Mouse (Mus musculus) effector memory CD4-positive, alpha-beta T cell, adult 7 months (primary cell): ENCODE results near the gene Agpat4. TPM values are rescaled to one million over a fixed set of nuclear protein-coding genes. Genes with fewer than 3 reads are reported as not detected.

Experiments used
- polyA plus RNA-seq: library from polyadenylated mRNA; unstranded; fragments of 100-300 nt; shearing (Covaris generic); gene quantifications from one replicate; pipeline ENCODE4 v1.2.1, GENCODE M21; 2017

Agpat4 gene
- 18.1 TPM for polyA plus RNA-seq

DNA sequence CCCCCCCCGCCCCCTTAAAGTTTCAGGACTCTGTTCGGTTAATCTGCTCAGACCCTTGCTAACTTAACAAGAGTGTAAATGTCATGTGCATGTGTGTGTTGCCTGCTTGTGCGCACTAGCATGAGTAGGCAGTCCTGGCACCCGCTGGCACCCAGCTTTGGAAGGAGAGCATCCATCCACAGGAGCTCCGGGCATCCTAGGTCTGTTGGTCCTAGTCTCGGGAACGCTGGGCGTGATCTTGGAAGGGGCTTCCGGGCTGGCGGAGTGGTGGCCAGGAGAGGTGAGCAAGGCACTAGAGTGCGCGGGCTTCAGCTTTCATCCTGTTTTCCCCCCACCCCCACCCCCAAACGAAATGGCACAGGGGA lies at the start of gene Agpat4:
Gene Agpat4, plus strand, starts transcription at position 144 of the 365 bp plus-strand sequence.

Other genes starting within 250 kb of the Agpat4 start
- 45.9 TPM for gene Map3k4, start 200.1 kb downstream of the Agpat4 start, polyA plus RNA-seq